Mouse (Mus musculus) midbrain, embryonic 16.5 days (tissue): ENCODE measurements around the gene Pld5. TPM values are rescaled to one million over a fixed set of nuclear protein-coding genes. Genes with fewer than 3 reads are reported as not detected.

ENCODE experiments used
- ATAC-seq: fragments of 200-750 bp; cut with Nextera tagmentation; 2 replicates; pipeline ENCODE4 v1.8.0; 2017; ENCODE audit warnings: moderate TSS enrichment
- H3K27ac ChIP-seq: fragments of 300-500 bp; sonication (generic); 2 replicates; pipeline ENCODE4 v1.5.1; 2014; ENCODE audit warnings: mild to moderate bottlenecking, low read length, mixed read lengths
- H3K27me3 ChIP-seq: fragments of 300-500 bp; sonication (generic); 2 replicates; pipeline ENCODE4 v1.6.1; 2014; ENCODE audit warnings: low read depth, low read length, mixed read lengths; ENCODE audit not compliant: control insufficient read depth, insufficient read depth
- H3K36me3 ChIP-seq: fragments of 300-500 bp; sonication (generic); 2 replicates; pipeline ENCODE4 v1.6.1; 2014; ENCODE audit warnings: mild to moderate bottlenecking, low read length, moderate library complexity, mixed read lengths; ENCODE audit not compliant: control insufficient read depth, insufficient read depth
- H3K4me1 ChIP-seq: fragments of 300-500 bp; sonication (generic); 2 replicates; pipeline ENCODE4 v1.6.1; 2014; ENCODE audit warnings: mild to moderate bottlenecking, low read length, mixed read lengths; ENCODE audit not compliant: control insufficient read depth, insufficient read depth
- H3K4me2 ChIP-seq: fragments of 300-500 bp; sonication (generic); 2 replicates; pipeline ENCODE4 v1.6.1; 2014; ENCODE audit warnings: mild to moderate bottlenecking, low read length, mixed read lengths
- H3K4me3 ChIP-seq: fragments of 300-500 bp; sonication (generic); 2 replicates; pipeline ENCODE4 v1.5.1; 2014; ENCODE audit warnings: low read depth, mild to moderate bottlenecking, low read length, moderate library complexity, mixed read lengths
- H3K9ac ChIP-seq: fragments of 300-500 bp; sonication (generic); 2 replicates; pipeline ENCODE4 v1.6.1; 2014; ENCODE audit warnings: low read depth, low read length, mixed read lengths
- H3K9me3 ChIP-seq: fragments of 300-500 bp; sonication (generic); replicated peaks from 2 replicates; pipeline ENCODE4 v1.6.1; 2014; ENCODE audit warnings: mild to moderate bottlenecking, low read length, mixed read lengths; ENCODE audit not compliant: control insufficient read depth, poor library complexity, severe bottlenecking
- WGBS: fragments of 180-500 bp; shearing (Covaris S2); extraction: QIAGEN DNeasy Blood & Tissue Kit; methylation state at CpG from one replicate; pipeline ENCODE4 v1.1.7; 2014; 5-methylcytosine and 5-hydroxymethylcytosine counted together
- polyA plus RNA-seq: library from polyadenylated mRNA; unstranded; fragments of >200 nt; fragmentation: Nextera tagmentation; extraction: Ambion mirVana; gene quantifications from 2 replicates; pipeline ENCODE4 v1.2.1, GENCODE M21; 2015

The Pld5 gene
- polyA plus RNA-seq, 1 experiment from 2014 or later: 5.0 TPM

- 9% methylated on average over 11 of the region's 11 CpGs for WGBS
- no peaks in the 10 kb centered on the region for H3K9me3 ChIP-seq
- H3K4me3 ChIP-seq: peak overlapping the region; percentile 18; the same call in 1 of the 2 replicates
- ATAC-seq: peak; percentile 87
- peak overlapping the region; percentile 53 for H3K4me2 ChIP-seq
- H3K36me3 ChIP-seq: no peaks in the 10 kb centered on the region
- H3K9ac ChIP-seq: 0 out of 2 replicates have a peak overlapping the region, but pooled peaks have one; percentile 46
- H3K27ac ChIP-seq: no peak overlapping the region
- H3K27me3 ChIP-seq: no peaks in the 10 kb centered on the region
- peaks cover 2% of the 10 kb centered on the region; the same call in 1 of the 2 replicates for H3K4me1 ChIP-seq
Measured at GRCm38 (mm10) chr1:175936282-175936737, 338.8 kb downstream of the Pld5 start.

GRCm38 (mm10) chr1:175931391-175931790, 343.7 kb downstream of the Pld5 start:
- H3K4me3 ChIP-seq: no peak overlapping the region
- H3K36me3 ChIP-seq: no peaks in the 10 kb centered on the region
- H3K27ac ChIP-seq: no peak overlapping the region
- peaks cover 2% of the 10 kb centered on the region; the same call in 1 of the 2 replicates for H3K4me1 ChIP-seq
- WGBS: 97% methylated on average over 5 of the region's 5 CpGs
- no peaks in the 10 kb centered on the region for H3K9me3 ChIP-seq
- H3K9ac ChIP-seq: no peak overlapping the region
- ATAC-seq: no peak
- no peak overlapping the region for H3K4me2 ChIP-seq
- H3K27me3 ChIP-seq: no peaks in the 10 kb centered on the region

GRCm38 (mm10) chr1:175923848-175924787, 351.0 kb downstream of the Pld5 start:
- Histone ChIP-seq H3K9me3 (no peaks in the 10 kb centered on the region), H3K36me3 (no peaks in the 10 kb centered on the region), H3K4me2 (no peak overlapping the region), H3K4me3 (no peak overlapping the region), H3K27me3 (no peaks in the 10 kb centered on the region), H3K9ac (no peak overlapping the region), H3K27ac (no peak overlapping the region), H3K4me1 (no peaks in the 10 kb centered on the region)
- 56% methylated on average over 7 of the region's 7 CpGs for whole genome bisulfite sequencing
- ATAC-seq: peak; percentile 67; the same call in 1 of the 2 replicates

- Histone ChIP-seq H3K4me3 (no peak overlapping the region), H3K36me3 (no peaks in the 10 kb centered on the region), H3K4me2 (no peak overlapping the region), H3K27ac (no peak overlapping the region), H3K9ac (no peak overlapping the region), H3K27me3 (no peaks in the 10 kb centered on the region), H3K9me3 (no peaks in the 10 kb centered on the region), H3K4me1 (no peaks in the 10 kb centered on the region)
- WGBS: 95% methylated on average over 8 of the region's 8 CpGs
- no peak for ATAC-seq
Measured at GRCm38 (mm10) chr1:175921091-175921490, 354.0 kb downstream of the Pld5 start.

- Histone ChIP-seq H3K9ac (no peak within 1 kb of the TSS), H3K27me3 (no peaks in the 10 kb centered on the region), H3K36me3 (no peaks in the 10 kb centered on the region), H3K4me2 (no peak within 1 kb of the TSS), H3K9me3 (no peaks in the 10 kb centered on the region), H3K4me1 (no peaks in the 10 kb centered on the region), H3K27ac (no peak within 1 kb of the TSS), H3K4me3 (no peak within 1 kb of the TSS)
- ATAC-seq: no peak
- WGBS: 94% methylated on average over 9 of the region's 9 CpGs
Measured at GRCm38 (mm10) chr1:175920029-175920428, 355.1 kb downstream of the Pld5 start, which contains the start of gene Gm38100. Gm38100 (plus strand) TSS chr1:175920329.

- Histone ChIP-seq H3K27ac (no peak overlapping the region), H3K4me3 (no peak overlapping the region), H3K9ac (no peak overlapping the region), H3K27me3 (no peaks in the 10 kb centered on the region), H3K36me3 (no peaks in the 10 kb centered on the region), H3K4me1 (no peaks in the 10 kb centered on the region), H3K9me3 (no peaks in the 10 kb centered on the region), H3K4me2 (no peak overlapping the region)
- no peak for ATAC-seq
- 76% methylated on average over 5 of the region's 5 CpGs for WGBS
Measured at GRCm38 (mm10) chr1:175913728-175914303, 361.3 kb downstream of the Pld5 start.
